Mouse (Mus musculus) CH12.LX (cell line): ENCODE data around the gene Slc4a3.
A peak's percentile ranks its signal among the peaks of the same experiment; 100 is the strongest.

ENCODE experiments used
- CHD2 ChIP-seq: IDR thresholded peaks from 2 replicates; pipeline ENCODE4 v1.6.1; 2011; ENCODE audit warnings: low read length, improper control_type of control experiment
- CTCF ChIP-seq, 2 experiments: IDR thresholded peaks in 1 of 2; conservative IDR thresholded peaks in 1 of 2; 2 replicates each; pipeline ENCODE4 v1.5.1; 2011 to 2012; ENCODE audit warnings: low read depth in 2 of 2, low read length in 2 of 2, improper control_type of control experiment in 1 of 2, inconsistent platforms in 1 of 2, mild to moderate bottlenecking in 1 of 2, moderate library complexity in 1 of 2
- ETS1 ChIP-seq: conservative IDR thresholded peaks from 2 replicates; pipeline ENCODE4 v1.6.1; 2012; ENCODE audit warnings: low read depth, mild to moderate bottlenecking, inconsistent platforms, low read length, improper control_type of control experiment, moderate library complexity
- MAX ChIP-seq: IDR thresholded peaks from 2 replicates; pipeline ENCODE4 v1.6.1; 2011; ENCODE audit warnings: low read length, improper control_type of control experiment
- MXI1 ChIP-seq: IDR thresholded peaks from 2 replicates; pipeline ENCODE4 v1.6.1; 2011; ENCODE audit warnings: mild to moderate bottlenecking, low read depth, low read length, improper control_type of control experiment
- NRF1 ChIP-seq: IDR thresholded peaks from 2 replicates; pipeline ENCODE4 v1.6.1; 2014; ENCODE audit warnings: low read depth, mild to moderate bottlenecking, inconsistent platforms, low read length, improper control_type of control experiment, moderate library complexity
- POLR2A ChIP-seq: IDR thresholded peaks from 2 replicates; pipeline ENCODE4 v1.6.1; 2011; ENCODE audit warnings: low read depth, mild to moderate bottlenecking, improper control_type of control experiment, low read length
- TCF12 ChIP-seq: IDR thresholded peaks from 2 replicates; pipeline ENCODE4 v1.6.1; 2014; ENCODE audit warnings: low read depth, mild to moderate bottlenecking, inconsistent platforms, low read length, improper control_type of control experiment
- UBTF ChIP-seq: IDR thresholded peaks from 2 replicates; pipeline ENCODE4 v1.6.1; 2012; ENCODE audit warnings: low read depth, mild to moderate bottlenecking, inconsistent platforms, low read length, improper control_type of control experiment, moderate library complexity
- USF2 ChIP-seq: conservative IDR thresholded peaks from 2 replicates; pipeline ENCODE4 v1.6.1; 2011; ENCODE audit warnings: low read depth, low read length, improper control_type of control experiment

GRCm38 (mm10) chr1:75532280-75533172, 13.5 kb upstream of the Slc4a3 start:
- no peak; the same call in 1 of the 2 replicates for TF ChIP-seq TCF12
- TF ChIP-seq MAX, result peak; percentile 79
- TF ChIP-seq UBTF, result no peak
- TF ChIP-seq MXI1, result no peak
- TF ChIP-seq CTCF (conservative IDR thresholded peaks at IDR 0.05 in 1 of 2, IDR thresholded peaks at IDR 0.05 in 1 of 2; ENCODE audit: low read depth in 2 of 2, low read length in 2 of 2), result no peak
- TF ChIP-seq POLR2A, result no peak
- no peak for TF ChIP-seq NRF1
- no peak for TF ChIP-seq ETS1
- no peak for TF ChIP-seq USF2
- no peak for TF ChIP-seq CHD2
